Mouse (Mus musculus): ENCODE measurements at regions not wholly inside any gene's neighbourhood (a gene's known extent, or its start where the extent isn't known, plus 50 kb on each side); places are given as distances from the start of the nearest gene placed in this dataset.
"Not testable (repeated sequence)": the region's sequence is repeated elsewhere in the genome, so short reads cannot be mapped to it uniquely, and the experiment has no call there.

- peak; percentile 62 for DNase-seq (ENCODE audit: low spot score)
Measured at GRCm38 (mm10) chr1:103986867-103987266, 781.5 kb upstream of the Cdh20 start.

GRCm38 (mm10) chr1:104002906-104003305, 765.4 kb upstream of the Cdh20 start:
- DNase-seq (ENCODE audit: low spot score): not testable (repeated sequence)

GRCm38 (mm10) chr1:104029670-104030069, 738.7 kb upstream of the Cdh20 start:
- no peak for DNase-seq (ENCODE audit: low spot score)

- no peak for DNase-seq (ENCODE audit: low spot score)
Measured at GRCm38 (mm10) chr1:104048440-104048839, 719.9 kb upstream of the Cdh20 start.

GRCm38 (mm10) chr1:104049169-104049948, 719.0 kb upstream of the Cdh20 start:
- DNase-seq (ENCODE audit: low spot score): no peak

All from embryo, embryonic 10 days (tissue).